Mouse (Mus musculus) G1E-ER4 (cell line): ENCODE results near the gene Camk1. TPM values are rescaled to one million over a fixed set of nuclear protein-coding genes. Genes with fewer than 3 reads are reported as not detected.

Source experiments
- GATA1 ChIP-seq: IDR thresholded peaks from one replicate; pipeline ENCODE4 v1.8.0; 2012; ENCODE audit warnings: low read length, inconsistent platforms
- polyA plus RNA-seq: library from polyadenylated mRNA; stranded (reverse); fragments of >175 nt; gene quantifications from 2 replicates; pipeline ENCODE4 v1.2.3, GENCODE M21; 2012

Camk1 gene
- polyA plus RNA-seq, 1 experiment: not detected

- no peak for TF ChIP-seq GATA1
These were observed 24.8 kb upstream of the Camk1 start for GRCm38 (mm10) chr6:113368577-113368976.

- TF ChIP-seq GATA1: no peak
These were observed 24.3 kb upstream of the Camk1 start for GRCm38 (mm10) chr6:113368124-113368523.

- no peak for TF ChIP-seq GATA1
These were observed 23.8 kb upstream of the Camk1 start for GRCm38 (mm10) chr6:113367574-113367973.

- TF ChIP-seq GATA1: no peak
These were observed 22.9 kb upstream of the Camk1 start for GRCm38 (mm10) chr6:113366639-113367038.

GRCm38 (mm10) chr6:113364518-113365135, 20.8 kb upstream of the Camk1 start:
- TF ChIP-seq GATA1: no peak

GRCm38 (mm10) chr6:113362241-113362640, 18.5 kb upstream of the Camk1 start:
- TF ChIP-seq GATA1: no peak

GRCm38 (mm10) chr6:113361476-113361875, 17.7 kb upstream of the Camk1 start:
- TF ChIP-seq GATA1: no peak

- TF ChIP-seq GATA1: no peak
These were observed 9.9 kb upstream of the Camk1 start for GRCm38 (mm10) chr6:113353696-113354095.

- TF ChIP-seq GATA1: no peak
These were observed 9.0 kb upstream of the Camk1 start for GRCm38 (mm10) chr6:113352820-113353219.

GRCm38 (mm10) chr6:113351653-113352052, 7.9 kb upstream of the Camk1 start:
- TF ChIP-seq GATA1: no peak

- no peak for TF ChIP-seq GATA1
These were observed 7.4 kb upstream of the Camk1 start for GRCm38 (mm10) chr6:113351161-113351560.

GRCm38 (mm10) chr6:113350538-113350937, 6.8 kb upstream of the Camk1 start:
- no peak for TF ChIP-seq GATA1

- TF ChIP-seq GATA1: no peak
These were observed 3.1 kb upstream of the Camk1 start for GRCm38 (mm10) chr6:113346897-113347296.

- no peak for TF ChIP-seq GATA1
These were observed 537 bp upstream of the Camk1 start for GRCm38 (mm10) chr6:113344321-113344720.

- no peak for TF ChIP-seq GATA1
These were observed 1.5 kb downstream of the Camk1 start for GRCm38 (mm10) chr6:113342297-113342696.

GRCm38 (mm10) chr6:113341574-113341973, 2.2 kb downstream of the Camk1 start:
- TF ChIP-seq GATA1: no peak

- no peak for TF ChIP-seq GATA1
These were observed 6.7 kb downstream of the Camk1 start for GRCm38 (mm10) chr6:113336852-113337620.
